In the genomic region with DNA sequence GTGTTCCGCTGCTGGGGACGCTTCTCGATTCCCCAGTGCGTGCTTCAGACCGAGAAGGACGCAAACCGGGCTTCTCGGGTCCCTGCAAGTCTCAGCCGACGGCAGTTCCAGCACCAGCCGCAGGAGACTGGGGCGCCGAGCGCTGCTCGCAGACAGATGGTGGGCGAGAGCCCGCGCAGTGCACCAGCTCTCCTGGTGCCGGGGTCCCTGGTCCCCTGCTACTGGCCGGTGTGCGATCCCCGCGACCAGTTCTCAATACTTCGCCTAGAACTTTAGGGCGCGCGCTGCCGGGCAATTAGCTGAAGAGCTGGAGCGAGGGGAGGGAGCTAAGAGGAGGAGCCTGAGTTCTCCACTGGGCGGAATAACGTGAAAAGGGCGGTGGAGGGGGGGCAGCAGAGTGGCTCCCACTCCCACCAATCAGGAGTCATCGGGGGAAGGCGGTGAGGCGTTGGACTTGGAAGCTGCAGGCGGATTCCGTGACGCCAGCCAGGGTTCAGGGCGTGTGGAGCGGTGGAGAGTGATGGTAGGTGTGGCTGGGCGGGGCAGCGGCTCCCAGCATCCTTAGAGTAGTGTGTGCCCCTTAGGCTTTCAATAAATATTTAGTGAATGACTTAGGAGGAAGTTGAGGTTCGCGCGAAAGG, we compare ENCODE assay signal across 7 mouse cellular contexts. TPM values are rescaled to one million over a fixed set of nuclear protein-coding genes. Genes with fewer than 3 reads are reported as not detected.
DNase-seq lines count a peak whose midpoint lies in the region; ATAC-seq lines count a peak whose summit lies in the region.

A gene (minus strand): TSS at position 373 of the 641 bp plus-strand sequence.

- H3K9ac ChIP-seq in intestine, embryonic 15.5 days, result peak within 1 kb of the TSS; percentile 65

- H3K4me2 ChIP-seq in intestine, embryonic 15.5 days (replicated peaks), result peak within 1 kb of the TSS; percentile 95

- peak within 1 kb of the TSS; percentile 64 for H3K4me3 ChIP-seq in intestine, embryonic 15.5 days (replicated peaks)
- peak within 1 kb of the TSS; percentile 83 for H3K4me3 ChIP-seq in midbrain, embryonic 10.5 days

- peak; percentile 72 to 76 for DNase-seq in adrenal gland, adult 18-20 months (ENCODE audit: low spot score in 2 of 2)
- peak; percentile 88 for DNase-seq in embryo, embryonic 11.5 days (ENCODE audit: low read depth, low spot score)
- peak; percentile 70 to 82 for DNase-seq in gastrocnemius, postnatal 36 days
- peak; percentile 77 to 94 for DNase-seq in left cerebral cortex, postnatal 25 days (ENCODE audit: low spot score in 2 of 2)
- DNase-seq in midbrain, embryonic 10.5 days (ENCODE audit: low spot score), result peak; percentile 93
- peak; percentile 78 for DNase-seq in right cerebral cortex, postnatal 4 days

- H3K27ac ChIP-seq in intestine, embryonic 15.5 days, result peak within 1 kb of the TSS; percentile 81
- H3K27ac ChIP-seq in midbrain, embryonic 10.5 days (replicated peaks), result peak within 1 kb of the TSS; percentile 86

- intact Hi-C loops in gastrocnemius, postnatal 36 days (cut with DNase I), result loop anchor here (5.0 kb wide), 1 partner anchor 71 kb away; no protein-coding TSS in a partner anchor
- intact Hi-C loops in left cerebral cortex, postnatal 25 days (cut with DNase I), result loop anchor here (2.0 to 5.0 kb wide), 4 partner anchors 44 to 137 kb away; no protein-coding TSS in a partner anchor

- peak; percentile 97 for ATAC-seq in intestine, embryonic 15.5 days

- H3K4me1 ChIP-seq in intestine, embryonic 15.5 days (replicated peaks), result peaks cover 14% of the 10 kb centered on the region; the same call in 1 of the 2 replicates
- peaks cover 29% of the 10 kb centered on the region for H3K4me1 ChIP-seq in midbrain, embryonic 10.5 days

- no peaks in the 10 kb centered on the region for H3K36me3 ChIP-seq in intestine, embryonic 15.5 days
- H3K36me3 ChIP-seq in midbrain, embryonic 10.5 days, result no peaks in the 10 kb centered on the region

- H3K27me3 ChIP-seq in intestine, embryonic 15.5 days (replicated peaks), result no peaks in the 10 kb centered on the region
- H3K27me3 ChIP-seq in midbrain, embryonic 10.5 days (ENCODE audit: low read depth, poor library complexity, severe bottlenecking), result peaks cover 28% of the 10 kb centered on the region

- no peaks in the 10 kb centered on the region for H3K9me3 ChIP-seq in intestine, embryonic 15.5 days
- no peaks in the 10 kb centered on the region for H3K9me3 ChIP-seq in midbrain, embryonic 10.5 days (replicated peaks)

- WGBS in intestine, embryonic 15.5 days, result under 1% methylated on average over 45 of the region's 45 CpGs
- under 1% methylated on average over 45 of the region's 45 CpGs for WGBS in midbrain, embryonic 10.5 days

RNA-seq across cellular contexts. Expression of the gene that starts here (rescaled TPM):
- 10 to 100 TPM; 34.5 to 36.3 TPM for total RNA-seq in adrenal gland, adult 18-20 months (2021)
- total RNA-seq in gastrocnemius, postnatal 36 days (2021), result 1 to 10 TPM; 2.3 to 2.6 TPM
- 7.4 TPM in 2 replicates for polyA plus RNA-seq in intestine, embryonic 15.5 days (2015; fragmentation: Nextera tagmentation; extraction: Ambion mirVana)
- total RNA-seq in left cerebral cortex, postnatal 25 days (2021), result 10 to 100 TPM; 35.0 to 40.1 TPM
- polyA plus RNA-seq in midbrain, embryonic 10.5 days (2016; fragmentation: Nextera tagmentation; extraction: Ambion mirVana), result 6.7 and 7.3 TPM in 2 replicates

Comparison
In these comparisons a context has a peak if more than half of its experiments do, and no peak if none do; other contexts are left out.
1. Peak in every context shown above with its lines: DNase-seq, ATAC-seq, H3K4me3 ChIP-seq and H3K27ac ChIP-seq.
2. RNA of the gene that starts here (total RNA-seq): 35.0 to 40.1 TPM in left cerebral cortex, postnatal 25 days and 34.5 to 36.3 TPM in adrenal gland, adult 18-20 months; 2.3 to 2.6 TPM in gastrocnemius, postnatal 36 days; every median in the first group is over 4 times any median in the second.